Mouse (Mus musculus): Measurements from ENCODE around the gene Fxyd7.

Fxyd7 gene

DNA sequence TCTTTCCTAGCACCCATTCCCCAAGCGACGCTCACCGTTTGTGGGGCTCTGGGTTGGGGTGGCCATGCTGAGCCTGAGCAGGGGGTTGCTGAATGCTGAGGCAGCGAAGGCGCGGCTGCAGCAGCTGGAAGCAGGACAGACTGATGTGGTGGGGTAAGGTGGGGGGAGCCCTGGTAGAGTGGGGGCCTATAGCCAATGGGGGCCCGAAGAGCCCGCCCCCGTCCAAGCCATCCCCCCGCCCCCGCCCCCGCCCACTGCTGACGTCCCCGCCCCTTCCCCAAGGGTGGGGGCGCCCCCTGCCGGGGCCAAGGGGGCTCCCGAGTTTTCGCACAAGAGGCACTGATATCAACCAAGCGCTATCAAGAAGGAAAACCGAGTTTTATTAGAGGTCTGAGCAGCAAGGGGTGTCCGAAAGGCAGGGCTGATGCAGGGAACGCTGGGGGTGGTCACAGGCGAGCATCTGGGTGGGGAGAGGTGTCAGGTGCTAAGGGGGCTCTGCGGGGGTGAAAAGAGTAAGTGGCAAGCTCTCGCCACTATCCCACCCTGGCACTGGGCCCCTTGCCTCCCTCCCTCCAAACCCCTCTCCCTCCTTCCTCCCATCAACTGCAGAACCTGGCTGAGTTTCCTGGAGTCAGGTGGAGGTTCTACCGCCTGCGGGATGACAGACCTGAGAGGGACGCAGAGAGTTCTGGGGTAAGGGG lies at the start of gene Fxyd7:
Gene Fxyd7, minus strand, starts transcription at position 147 of the 701 bp plus-strand sequence.
- DNase-seq, result peak; percentile 45

DNA sequence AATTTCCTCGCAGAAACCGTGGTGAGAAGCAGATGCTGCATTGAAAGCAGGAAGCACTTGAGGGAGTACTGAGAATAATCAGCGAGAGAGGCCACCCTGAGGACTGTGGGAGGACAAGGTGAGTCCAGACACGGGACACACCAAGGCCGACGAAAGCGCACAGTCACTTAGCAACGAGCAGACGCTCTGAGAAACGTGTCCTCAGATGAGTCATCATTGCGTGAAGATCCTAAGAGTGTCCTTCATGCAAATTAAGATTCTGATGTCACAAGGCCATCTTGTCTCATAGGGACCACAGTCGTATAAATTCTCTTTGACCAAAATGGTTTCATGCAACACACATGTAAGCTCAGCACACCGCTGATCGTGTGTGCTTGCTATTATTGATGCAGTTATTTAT lies 49.5 kb upstream of the Fxyd7 start:
- DNase-seq, result no peak

DNA sequence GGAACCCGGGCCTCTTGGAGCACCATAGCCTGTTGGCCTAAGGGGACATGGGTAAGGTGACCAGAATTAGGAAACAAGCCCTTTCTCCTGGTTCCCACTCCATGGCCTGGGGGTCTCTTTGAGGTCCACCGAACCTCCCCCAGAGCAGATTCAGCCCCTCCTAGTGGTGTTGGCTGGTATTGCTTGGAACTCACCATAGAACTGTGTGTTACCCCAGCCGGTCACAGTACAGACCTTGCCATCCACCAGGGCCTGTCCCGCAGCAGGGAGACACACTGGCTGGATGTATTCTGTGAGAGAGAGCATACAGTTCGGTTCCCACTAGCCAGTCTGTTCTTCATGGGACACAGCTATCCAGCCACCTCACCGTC lies 48.3 kb upstream of the Fxyd7 start:
- DNase-seq, result no peak

DNA sequence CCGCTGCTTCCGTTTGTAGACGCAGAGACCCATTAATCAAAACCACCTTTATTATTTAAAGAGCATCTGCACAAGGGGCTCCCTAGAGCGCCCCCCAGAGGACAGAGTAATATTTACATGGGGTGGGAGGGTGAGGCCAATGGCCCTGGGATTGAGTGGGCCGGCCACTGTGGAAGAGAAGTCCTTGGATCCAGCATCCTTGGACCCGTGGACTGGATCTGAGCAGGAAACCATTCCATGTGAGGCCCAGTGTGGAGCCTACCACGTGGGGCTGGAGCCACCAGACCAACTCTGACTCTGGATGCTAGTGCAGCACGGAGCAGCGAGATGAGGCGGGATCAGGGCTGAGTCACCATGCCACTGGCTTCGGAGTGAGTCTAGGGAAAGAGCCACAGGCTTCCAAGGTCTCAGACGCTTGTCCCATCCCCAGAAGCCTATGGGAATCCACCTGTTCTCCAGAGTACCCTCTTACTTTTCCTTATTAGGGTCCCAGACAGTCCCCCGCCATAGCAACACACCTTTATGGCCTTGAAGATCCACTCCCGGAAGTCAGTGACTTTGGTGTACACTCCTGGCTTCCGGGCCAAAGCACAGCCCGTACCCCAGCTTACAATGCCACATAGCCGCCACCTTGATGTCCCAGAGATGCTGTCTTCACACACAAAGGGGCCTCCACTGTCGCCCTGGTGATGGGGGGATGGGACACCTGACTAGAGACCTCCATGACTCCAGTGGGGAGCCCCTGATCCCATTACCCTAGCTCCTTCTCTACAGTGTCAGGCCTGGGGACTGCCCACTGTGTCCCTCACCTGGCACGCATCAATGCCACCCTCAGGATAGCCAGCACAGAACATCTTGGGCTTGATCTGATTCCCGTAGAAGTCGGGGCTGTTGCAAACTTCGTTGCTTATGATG lies 47.7 kb upstream of the Fxyd7 start:
- DNase-seq, result no peak

GRCm38 (mm10) chr7:31097583-31098248 lies 46.4 kb upstream of the Fxyd7 start:
- peak; percentile 92 for DNase-seq

- no peak for DNase-seq
Observed at GRCm38 (mm10) chr7:31096892-31097564, 45.8 kb upstream of the Fxyd7 start.

DNA sequence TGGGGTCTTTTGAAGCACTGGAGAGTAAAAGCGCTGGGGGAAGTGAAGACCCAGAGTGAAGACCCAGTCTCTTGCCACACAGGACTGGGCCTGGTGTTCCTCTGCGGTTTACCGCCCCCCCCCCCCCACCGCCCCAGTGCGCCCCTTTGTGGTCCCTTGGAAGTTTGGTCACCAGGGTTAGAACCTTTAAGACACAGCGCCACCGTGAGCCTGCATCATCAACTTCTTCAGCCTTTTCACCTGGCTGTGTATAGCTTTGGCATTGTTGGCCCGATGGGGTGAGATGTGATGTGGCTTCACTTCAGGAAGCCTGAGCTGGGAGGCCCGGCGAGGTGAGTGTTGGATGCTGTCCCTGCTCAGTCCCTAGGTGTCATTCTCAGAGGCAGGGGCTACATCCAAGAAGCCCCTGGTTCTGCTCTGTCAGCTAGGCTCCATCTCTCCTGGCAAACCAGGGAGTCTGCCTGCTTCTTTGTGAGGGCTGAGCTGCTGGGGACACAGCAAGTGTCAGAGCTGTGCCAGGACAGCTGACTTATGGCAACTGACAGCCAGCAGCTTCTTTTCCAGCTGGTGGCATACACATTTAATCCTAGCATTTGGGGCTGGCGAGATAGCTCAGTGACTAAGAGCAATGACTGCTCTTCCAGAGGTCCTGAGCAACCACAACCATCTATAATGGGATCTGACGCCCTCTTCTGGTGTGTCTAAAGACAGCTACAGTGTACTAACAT lies 43.7 kb upstream of the Fxyd7 start:
- DNase-seq, result peak; percentile 59

GRCm38 (mm10) chr7:31089721-31090120 lies 38.5 kb upstream of the Fxyd7 start:
- DNase-seq, result peak; percentile 29

GRCm38 (mm10) chr7:31088206-31088605 lies 36.9 kb upstream of the Fxyd7 start:
- no peak for DNase-seq

- DNase-seq, result no peak
Observed at GRCm38 (mm10) chr7:31087262-31087661, 36.0 kb upstream of the Fxyd7 start.

DNA sequence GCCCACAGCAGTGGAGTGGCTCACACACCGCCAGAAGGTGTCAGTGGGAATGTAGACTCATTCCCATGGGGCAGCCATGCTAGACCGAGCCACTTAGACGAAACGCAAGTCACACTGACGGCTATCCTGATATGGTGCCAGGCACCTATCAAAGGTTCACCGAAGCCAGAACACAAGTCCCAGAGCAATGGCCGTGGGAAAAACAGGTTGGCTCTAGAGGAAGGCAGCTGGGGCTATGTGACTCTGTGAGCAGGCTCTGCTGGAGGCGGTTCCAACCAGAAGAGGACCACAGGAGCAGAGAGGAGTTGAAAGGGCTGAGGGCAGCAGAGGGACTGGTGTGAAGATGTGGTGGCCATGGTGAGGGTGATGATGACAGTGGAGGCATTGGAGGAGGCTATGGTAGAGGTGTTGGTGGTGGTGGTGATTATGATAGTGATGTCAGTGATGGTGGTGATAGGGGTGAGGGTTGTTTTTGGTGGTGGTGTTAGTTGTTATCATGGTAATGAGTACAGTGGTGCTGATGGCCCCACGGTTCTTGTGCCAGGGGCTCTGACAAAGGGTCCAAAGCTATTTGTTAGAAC lies 35.0 kb upstream of the Fxyd7 start:
- DNase-seq, result no peak

GRCm38 (mm10) chr7:31085171-31085570 lies 33.9 kb upstream of the Fxyd7 start:
- no peak for DNase-seq

GRCm38 (mm10) chr7:31084140-31084539 lies 32.9 kb upstream of the Fxyd7 start:
- no peak for DNase-seq

- no peak for DNase-seq
Observed at GRCm38 (mm10) chr7:31082831-31083588, 31.7 kb upstream of the Fxyd7 start.

DNA sequence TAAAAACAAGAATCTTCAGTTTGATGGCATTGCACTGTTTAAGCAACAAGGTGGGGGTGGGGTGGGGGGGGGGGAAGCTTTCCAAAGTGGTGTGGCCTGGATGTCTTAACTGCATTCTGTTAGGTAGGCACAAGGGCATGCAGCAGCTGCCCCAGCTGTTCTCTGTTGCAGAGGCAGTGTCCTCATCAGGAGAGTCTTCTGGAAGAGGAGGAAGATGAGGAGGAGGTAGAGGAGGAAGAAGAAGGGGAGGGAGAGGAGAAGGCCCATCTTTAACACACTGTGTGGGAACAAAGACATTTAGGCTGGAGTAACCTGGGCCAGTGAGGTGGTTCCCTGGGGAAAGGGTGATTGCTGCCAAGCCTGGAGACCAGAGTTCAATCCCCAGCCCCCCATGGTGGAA lies 30.8 kb upstream of the Fxyd7 start:
- no peak for DNase-seq

GRCm38 (mm10) chr7:31081106-31081505 lies 29.8 kb upstream of the Fxyd7 start:
- DNase-seq, result no peak

DNA sequence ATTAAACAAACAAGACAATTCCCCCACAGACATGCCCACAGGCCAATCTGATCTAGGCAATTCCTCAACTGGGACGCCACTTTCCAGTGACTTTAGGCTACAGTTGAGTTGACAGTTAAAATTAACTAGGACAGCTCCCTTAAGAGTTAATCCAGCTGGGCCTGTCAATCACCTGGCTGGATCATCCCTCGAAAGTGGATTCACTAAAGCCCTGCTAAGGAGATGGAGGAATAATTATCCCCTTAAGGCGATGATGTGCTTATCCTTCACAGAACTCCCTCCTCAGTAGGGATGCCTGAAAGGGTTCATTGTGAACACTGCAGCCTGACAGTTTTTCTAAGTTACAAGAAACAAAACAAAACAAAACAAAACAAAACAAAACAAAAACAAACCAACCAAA lies 29.3 kb upstream of the Fxyd7 start:
- DNase-seq, result no peak

GRCm38 (mm10) chr7:31079670-31080069 lies 28.4 kb upstream of the Fxyd7 start:
- DNase-seq, result no peak

DNA sequence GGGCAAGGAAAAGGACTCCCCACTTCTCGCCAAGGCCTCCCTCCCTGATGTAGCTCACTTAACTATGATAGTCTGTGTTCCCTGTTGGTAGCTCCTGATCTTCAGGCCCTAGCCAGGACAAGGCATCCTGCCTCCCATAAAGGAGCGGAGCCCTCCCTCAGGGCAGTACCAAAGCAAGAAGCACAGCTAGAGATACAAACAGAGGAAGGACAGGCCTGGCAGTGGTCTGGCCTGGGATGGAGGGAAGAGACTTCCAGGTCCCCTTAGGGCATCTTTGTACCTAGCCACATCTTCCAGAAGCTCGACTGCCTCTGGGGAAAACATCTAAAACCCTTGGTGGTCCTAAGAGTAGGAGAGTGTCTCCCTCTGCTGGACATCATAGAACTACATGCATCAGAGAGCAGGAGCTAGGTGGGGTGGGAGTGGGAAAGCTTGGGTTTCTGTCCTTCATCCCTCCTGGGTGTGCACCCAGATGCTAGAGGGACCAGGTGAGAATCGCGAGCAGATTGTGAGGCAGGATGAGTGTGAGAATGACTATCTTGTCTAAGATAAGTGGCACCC lies 26.7 kb upstream of the Fxyd7 start:
- peak; percentile 31 for DNase-seq

DNA sequence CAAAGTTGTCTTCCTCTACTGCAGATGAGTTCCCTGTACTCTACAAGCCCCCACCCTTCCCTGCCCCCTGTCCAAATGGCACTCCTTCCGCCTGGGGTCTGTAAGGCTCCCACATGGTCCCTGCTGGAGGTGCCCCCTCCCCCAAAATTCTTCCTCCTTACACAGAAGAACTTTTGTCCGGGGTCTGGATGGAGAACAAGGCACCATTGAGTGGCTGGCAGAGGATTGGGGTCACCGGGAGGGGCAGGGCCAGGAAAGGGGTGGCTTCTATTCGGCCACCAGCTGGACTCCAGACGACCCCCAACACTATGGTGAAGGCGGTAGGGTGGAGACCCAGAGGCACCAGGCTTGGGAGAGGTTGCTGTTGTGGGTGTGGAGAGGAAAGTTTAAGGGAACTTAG lies 26.2 kb upstream of the Fxyd7 start:
- DNase-seq, result no peak

GRCm38 (mm10) chr7:31076492-31076891 lies 25.2 kb upstream of the Fxyd7 start, which contains the start of gene Fxyd3:
Gene Fxyd3, minus strand, starts transcription at chr7:31076704.
- DNase-seq, result no peak

Data from thymus, postnatal 25 days (tissue).